Mouse (Mus musculus) adrenal gland, adult 8-10 months (tissue): ENCODE results near the gene S100a11. TPM values are rescaled to one million over a fixed set of nuclear protein-coding genes. Genes with fewer than 3 reads are reported as not detected.
"Not testable (repeated sequence)": the region's sequence is repeated elsewhere in the genome, so short reads cannot be mapped to it uniquely, and the experiment has no call there.

ENCODE experiments used
- DNase-seq: peaks from one replicate; pipeline ENCODE4 v3.0.0; 2022
- total RNA-seq, 4 experiments: library from RNA; stranded (reverse); gene quantifications; 2 replicates each; pipeline ENCODE4 v1.2.4; 2022

The S100a11 gene
- total RNA-seq, 4 experiments from 2014 or later: 161 to 194 (median 182) TPM

- DNase-seq: peak; percentile 35
These were observed 2.3 kb downstream of the S100a11 start for GRCm38 (mm10) chr3:93522611-93523010.

GRCm38 (mm10) chr3:93527300-93527699, 7.0 kb downstream of the S100a11 start:
- no peak for DNase-seq

- DNase-seq: no peak
These were observed 8.5 kb downstream of the S100a11 start for GRCm38 (mm10) chr3:93528807-93529206.

- peak; percentile 64 for DNase-seq
These were observed 16.8 kb downstream of the S100a11 start for GRCm38 (mm10) chr3:93537068-93537576.

GRCm38 (mm10) chr3:93538486-93538885, 18.2 kb downstream of the S100a11 start:
- DNase-seq: no peak

- no peak for DNase-seq
These were observed 21.2 kb downstream of the S100a11 start for GRCm38 (mm10) chr3:93541501-93541900.

- not testable (repeated sequence) for DNase-seq
These were observed 23.9 kb downstream of the S100a11 start for GRCm38 (mm10) chr3:93544170-93544569.

- DNase-seq: peak; percentile 79
These were observed 26.9 kb downstream of the S100a11 start for GRCm38 (mm10) chr3:93547099-93547648.

GRCm38 (mm10) chr3:93547749-93548540, 27.7 kb downstream of the S100a11 start:
- DNase-seq: no peak

- no peak for DNase-seq
These were observed 28.4 kb downstream of the S100a11 start for GRCm38 (mm10) chr3:93548541-93549266.

- DNase-seq: no peak
These were observed 29.7 kb downstream of the S100a11 start for GRCm38 (mm10) chr3:93549986-93550385.

- no peak for DNase-seq
These were observed 31.9 kb downstream of the S100a11 start for GRCm38 (mm10) chr3:93551950-93552901.

- no peak for DNase-seq
These were observed 33.0 kb downstream of the S100a11 start for GRCm38 (mm10) chr3:93553311-93553710.

- DNase-seq: no peak
These were observed 33.6 kb downstream of the S100a11 start for GRCm38 (mm10) chr3:93553765-93554378.

- DNase-seq: no peak
These were observed 34.2 kb downstream of the S100a11 start for GRCm38 (mm10) chr3:93554379-93554980.

GRCm38 (mm10) chr3:93554981-93555877, 34.9 kb downstream of the S100a11 start, which contains the start of gene S100a10:
Gene S100a10 (plus strand): TSS chr3:93555080.
- DNase-seq: peak; percentile 69

- DNase-seq: peak; percentile 78
These were observed 35.6 kb downstream of the S100a11 start for GRCm38 (mm10) chr3:93555878-93556254.

- no peak for DNase-seq
These were observed 36.3 kb downstream of the S100a11 start for GRCm38 (mm10) chr3:93556599-93556998.

- no peak for DNase-seq
These were observed 37.2 kb downstream of the S100a11 start for GRCm38 (mm10) chr3:93557471-93557870.

GRCm38 (mm10) chr3:93559961-93560360, 39.7 kb downstream of the S100a11 start:
- no peak for DNase-seq
